Mouse (Mus musculus) midbrain, embryonic 12.5 days (tissue): ENCODE data around the gene Golph3l. TPM values are rescaled to one million over a fixed set of nuclear protein-coding genes. Genes with fewer than 3 reads are reported as not detected.
"Not testable (repeated sequence)": the region's sequence is repeated elsewhere in the genome, so short reads cannot be mapped to it uniquely, and the experiment has no call there.

ENCODE experiments used
- ATAC-seq: fragments of 200-750 bp; cut with Nextera tagmentation; 2 replicates; pipeline ENCODE4 v1.8.0; 2017; ENCODE audit warnings: low read depth, moderate TSS enrichment, moderate library complexity; ENCODE audit not compliant: low FRiP score
- H3K27ac ChIP-seq: fragments of 300-500 bp; sonication (generic); replicated peaks from 2 replicates; pipeline ENCODE4 v1.5.1; 2016; ENCODE audit warnings: mild to moderate bottlenecking
- H3K27me3 ChIP-seq: fragments of 300-500 bp; sonication (generic); 2 replicates; pipeline ENCODE4 v1.6.1; 2016; ENCODE audit warnings: mild to moderate bottlenecking
- H3K36me3 ChIP-seq: fragments of 300-500 bp; sonication (generic); 2 replicates; pipeline ENCODE4 v1.6.1; 2016
- H3K4me1 ChIP-seq: fragments of 300-500 bp; sonication (generic); 2 replicates; pipeline ENCODE4 v1.6.1; 2016
- H3K4me2 ChIP-seq: fragments of 300-500 bp; sonication (generic); replicated peaks from 2 replicates; pipeline ENCODE4 v1.6.1; 2016; ENCODE audit warnings: mild to moderate bottlenecking, moderate library complexity
- H3K4me3 ChIP-seq: fragments of 300-500 bp; sonication (generic); 2 replicates; pipeline ENCODE4 v1.5.1; 2016; ENCODE audit warnings: mild to moderate bottlenecking
- H3K9ac ChIP-seq: fragments of 300-500 bp; sonication (generic); replicated peaks from 2 replicates; pipeline ENCODE4 v1.6.1; 2016; ENCODE audit warnings: mild to moderate bottlenecking, moderate library complexity
- H3K9me3 ChIP-seq: fragments of 300-500 bp; sonication (generic); 2 replicates; pipeline ENCODE4 v1.6.1; 2016; ENCODE audit warnings: mild to moderate bottlenecking
- WGBS: fragments of 180-500 bp; shearing (Covaris S2); methylation state at CpG from one replicate; pipeline ENCODE4 v1.1.7; 2016; 5-methylcytosine and 5-hydroxymethylcytosine counted together
- polyA plus RNA-seq: library from polyadenylated mRNA; unstranded; fragments of >200 nt; fragmentation: Nextera tagmentation; extraction: Ambion mirVana; gene quantifications from 2 replicates; pipeline ENCODE4 v1.2.1, GENCODE M21; 2016

Gene Golph3l
- polyA plus RNA-seq, 1 experiment from 2014 or later: 37.8 TPM

DNA sequence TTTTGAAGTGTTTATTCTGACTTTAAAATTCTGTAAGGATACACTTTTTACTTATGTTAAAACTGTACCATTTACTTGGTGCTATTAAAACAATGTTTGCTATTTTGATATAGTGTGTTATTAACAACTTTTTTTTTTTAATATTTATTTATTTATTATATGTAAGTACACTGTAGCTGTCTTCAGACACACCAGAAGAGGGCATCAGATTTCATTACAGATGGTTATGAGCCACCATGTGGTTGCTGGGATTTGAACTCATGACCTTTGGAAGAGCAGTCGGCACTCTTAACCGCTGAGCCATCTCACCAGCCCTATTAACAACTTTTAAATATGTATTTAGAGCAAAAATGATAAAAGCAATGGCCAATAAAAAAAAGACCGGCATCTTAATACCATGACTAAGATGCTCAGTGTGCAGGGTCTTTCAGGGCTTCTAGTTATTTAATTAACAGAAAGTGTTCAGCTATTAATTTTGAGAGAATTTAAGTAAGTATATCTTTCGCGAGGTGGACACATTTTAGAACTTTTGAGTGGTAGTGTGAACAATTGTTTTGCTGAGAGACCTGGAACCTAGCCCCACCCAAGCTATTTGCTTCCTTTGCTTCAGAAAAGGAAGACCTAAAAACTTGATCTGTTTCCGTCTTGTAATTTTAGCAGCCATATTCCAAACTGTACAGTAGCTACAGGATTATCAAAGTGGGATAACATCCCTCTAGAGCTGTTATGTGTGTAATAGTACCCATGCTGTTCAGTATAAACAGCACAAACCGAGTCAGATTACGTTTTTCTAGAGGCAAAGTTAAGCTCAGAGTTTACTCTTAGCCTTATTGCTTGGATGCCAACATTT is 755 bp upstream of the Golph3l start:
- 0 out of 2 replicates have a peak overlapping the region, but pooled peaks have one; percentile 41 for H3K9ac ChIP-seq
- 52% methylated on average over 8 of the region's 8 CpGs for WGBS
- H3K36me3 ChIP-seq: peaks cover 12% of the 10 kb centered on the region
- peak; percentile 60; the same call in 1 of the 2 replicates for ATAC-seq
- peak overlapping the region; percentile 63; the same call in 1 of the 2 replicates for H3K27ac ChIP-seq
- peak overlapping the region; percentile 70 for H3K4me2 ChIP-seq
- peaks cover 8% of the 10 kb centered on the region; the same call in 1 of the 2 replicates for H3K4me1 ChIP-seq
- H3K4me3 ChIP-seq: peak overlapping the region; percentile 57
- no peaks in the 10 kb centered on the region for H3K27me3 ChIP-seq
- H3K9me3 ChIP-seq: no peaks in the 10 kb centered on the region

DNA sequence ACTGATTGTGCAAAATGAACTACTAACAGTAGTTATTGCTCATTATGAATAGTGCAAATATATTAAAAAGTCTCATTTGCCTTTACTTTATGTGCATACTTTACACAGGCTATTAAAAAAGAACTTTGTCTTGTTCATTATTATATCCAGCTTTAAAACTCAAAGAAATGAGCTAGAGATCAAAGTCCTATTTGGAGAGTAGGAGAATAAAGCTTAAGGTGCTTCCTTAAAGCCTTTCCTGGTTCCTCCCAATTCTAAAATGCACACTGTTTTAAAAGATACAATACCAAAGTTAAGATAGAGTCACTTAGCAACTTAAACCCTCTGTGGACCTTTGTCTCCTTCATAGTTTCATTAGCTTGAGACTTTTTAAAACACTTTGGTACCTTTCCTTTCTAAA is 10.0 kb downstream of the Golph3l start:
- H3K4me1 ChIP-seq: no peaks in the 10 kb centered on the region
- no peak overlapping the region for H3K9ac ChIP-seq
- no peaks in the 10 kb centered on the region for H3K27me3 ChIP-seq
- no peak overlapping the region for H3K4me3 ChIP-seq
- no peak for ATAC-seq
- no peak overlapping the region for H3K27ac ChIP-seq
- H3K9me3 ChIP-seq: no peaks in the 10 kb centered on the region
- peaks cover 32% of the 10 kb centered on the region for H3K36me3 ChIP-seq
- H3K4me2 ChIP-seq: no peak overlapping the region

DNA sequence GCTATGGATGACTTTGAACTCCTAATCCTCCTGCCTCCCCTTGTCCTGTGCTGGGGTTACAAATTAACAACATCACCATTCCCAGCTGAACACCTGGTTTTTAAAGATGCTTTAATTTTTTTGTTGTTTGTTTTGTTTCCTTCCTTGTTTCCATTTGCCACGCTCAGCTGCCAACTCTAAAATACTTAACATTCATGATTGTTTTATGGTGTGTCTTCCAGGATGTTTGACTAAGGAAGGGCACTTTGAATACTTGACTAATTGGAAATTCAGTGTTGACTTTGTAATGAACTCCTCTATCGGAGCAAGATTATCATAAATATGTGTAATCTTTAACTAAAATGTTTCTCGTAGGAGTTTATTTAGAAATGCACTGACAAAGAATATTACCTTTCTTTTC is 12.6 kb downstream of the Golph3l start:
- no peak overlapping the region for H3K27ac ChIP-seq
- H3K27me3 ChIP-seq: no peaks in the 10 kb centered on the region
- ATAC-seq: no peak
- no peaks in the 10 kb centered on the region for H3K4me1 ChIP-seq
- peaks cover 12% of the 10 kb centered on the region for H3K36me3 ChIP-seq
- WGBS: 92% methylated on average over 3 of the region's 3 CpGs
- H3K4me2 ChIP-seq: no peak overlapping the region
- H3K9me3 ChIP-seq: no peaks in the 10 kb centered on the region
- H3K9ac ChIP-seq: no peak overlapping the region
- no peak overlapping the region for H3K4me3 ChIP-seq

DNA sequence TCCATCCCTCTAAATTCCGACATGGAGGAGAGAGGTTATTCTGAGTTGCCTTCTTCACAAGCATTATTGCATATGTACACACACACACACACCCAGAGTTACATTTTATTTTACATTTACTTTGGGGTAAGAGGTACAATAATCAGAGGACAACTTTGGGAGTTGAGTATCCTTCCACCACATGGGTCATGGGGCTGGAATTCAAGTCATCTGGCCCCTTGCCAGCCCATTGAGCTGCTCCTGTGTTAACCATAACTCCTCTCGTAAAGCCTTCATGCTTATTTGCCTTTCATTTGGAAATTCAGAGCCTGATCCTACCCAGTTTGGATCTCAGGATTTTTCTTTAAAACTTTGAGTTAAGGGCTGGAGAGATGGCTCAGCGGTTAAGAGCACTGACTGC is 17.4 kb downstream of the Golph3l start:
- no peak for ATAC-seq
- Histone ChIP-seq H3K9me3 (no peaks in the 10 kb centered on the region), H3K4me2 (no peak overlapping the region), H3K9ac (no peak overlapping the region), H3K36me3 (peaks cover 30% of the 10 kb centered on the region), H3K4me1 (no peaks in the 10 kb centered on the region), H3K4me3 (no peak overlapping the region), H3K27me3 (no peaks in the 10 kb centered on the region), H3K27ac (no peak overlapping the region)
- WGBS: 91% methylated on average over 3 of the region's 3 CpGs

- H3K27ac ChIP-seq: no peak overlapping the region
- H3K27me3 ChIP-seq: no peaks in the 10 kb centered on the region
- no peaks in the 10 kb centered on the region for H3K9me3 ChIP-seq
- H3K4me2 ChIP-seq: no peak overlapping the region
- ATAC-seq: no peak
- H3K4me3 ChIP-seq: no peak overlapping the region
- no peaks in the 10 kb centered on the region for H3K4me1 ChIP-seq
- 77% methylated on average over 3 of the region's 3 CpGs for WGBS
- no peak overlapping the region for H3K9ac ChIP-seq
- peaks cover 34% of the 10 kb centered on the region for H3K36me3 ChIP-seq
Measured at GRCm38 (mm10) chr3:95609195-95609594, 20.5 kb downstream of the Golph3l start.

DNA sequence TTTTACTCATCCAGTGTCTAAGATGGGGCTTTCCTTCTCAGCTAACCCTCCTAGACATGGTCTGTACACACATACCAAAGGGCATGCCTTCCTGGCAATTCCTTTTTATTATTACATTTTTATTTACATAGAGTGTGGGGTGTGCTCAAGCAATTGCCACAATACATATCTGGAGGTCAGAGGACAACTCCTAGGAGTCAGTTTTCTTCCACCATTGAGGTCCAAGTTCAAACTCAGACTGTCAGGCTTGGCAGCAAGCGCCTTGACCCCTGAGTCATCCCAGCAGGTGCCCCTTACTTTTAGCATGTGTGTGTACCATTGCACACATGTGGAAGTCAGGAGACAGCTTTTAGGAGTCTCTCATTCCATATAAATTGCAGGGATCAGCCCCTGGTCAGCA is 25.3 kb downstream of the Golph3l start:
- H3K27ac ChIP-seq: no peak overlapping the region
- no peaks in the 10 kb centered on the region for H3K9me3 ChIP-seq
- ATAC-seq: no peak
- no peaks in the 10 kb centered on the region for H3K4me1 ChIP-seq
- H3K27me3 ChIP-seq: no peaks in the 10 kb centered on the region
- no peak overlapping the region for H3K4me2 ChIP-seq
- peaks cover 48% of the 10 kb centered on the region for H3K36me3 ChIP-seq
- no peak overlapping the region for H3K9ac ChIP-seq
- 90% methylated on average over 1 of the region's 1 CpGs for WGBS
- no peak overlapping the region for H3K4me3 ChIP-seq

DNA sequence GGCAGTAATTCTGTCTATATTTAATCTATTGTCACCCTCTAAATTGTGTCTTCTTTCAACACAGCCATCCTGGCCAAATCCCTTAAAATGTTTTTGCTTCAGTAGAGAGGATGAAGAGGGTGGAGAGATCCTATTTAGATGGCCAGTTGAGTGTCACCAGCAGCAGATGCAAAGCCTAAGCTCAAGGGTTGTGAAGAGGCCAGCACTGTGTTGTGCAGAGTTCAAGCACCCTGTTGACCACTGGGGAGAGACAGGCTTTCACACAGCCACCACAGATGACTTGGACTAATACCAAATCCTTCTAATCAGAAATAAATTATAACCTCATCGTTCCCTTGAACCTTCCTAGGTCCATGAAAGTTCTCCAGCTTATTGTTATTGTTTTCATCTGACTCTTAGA is 29.8 kb downstream of the Golph3l start:
- Histone ChIP-seq H3K36me3 (peaks cover 34% of the 10 kb centered on the region), H3K27me3 (no peaks in the 10 kb centered on the region), H3K4me3 (no peak overlapping the region), H3K9me3 (no peaks in the 10 kb centered on the region), H3K9ac (no peak overlapping the region), H3K4me1 (0 out of 2 replicates have a peak, but pooled peaks cover under 1% of the 10 kb centered on the region), H3K27ac (no peak overlapping the region), H3K4me2 (no peak overlapping the region)
- no peak for ATAC-seq
- 90% methylated on average over 1 of the region's 1 CpGs for WGBS

GRCm38 (mm10) chr3:95621241-95621640 is 32.5 kb downstream of the Golph3l start:
- H3K27ac ChIP-seq: no peak overlapping the region
- no peak overlapping the region for H3K4me2 ChIP-seq

GRCm38 (mm10) chr3:95622421-95622820 is 33.7 kb downstream of the Golph3l start:
- 93% methylated on average over 20 of the region's 20 CpGs for WGBS
- H3K9me3 ChIP-seq: not testable (repeated sequence)

More at GRCm38 (mm10) chr3:95621241-95621640, 32.5 kb downstream of the Golph3l start:
- H3K4me3 ChIP-seq: no peak overlapping the region
- 74% methylated on average over 1 of the region's 1 CpGs for WGBS
- no peak for ATAC-seq
- peaks cover 24% of the 10 kb centered on the region for H3K36me3 ChIP-seq
- H3K4me1 ChIP-seq: peaks cover 12% of the 10 kb centered on the region
- no peaks in the 10 kb centered on the region for H3K27me3 ChIP-seq
- H3K9me3 ChIP-seq: no peaks in the 10 kb centered on the region
- H3K9ac ChIP-seq: no peak overlapping the region

DNA sequence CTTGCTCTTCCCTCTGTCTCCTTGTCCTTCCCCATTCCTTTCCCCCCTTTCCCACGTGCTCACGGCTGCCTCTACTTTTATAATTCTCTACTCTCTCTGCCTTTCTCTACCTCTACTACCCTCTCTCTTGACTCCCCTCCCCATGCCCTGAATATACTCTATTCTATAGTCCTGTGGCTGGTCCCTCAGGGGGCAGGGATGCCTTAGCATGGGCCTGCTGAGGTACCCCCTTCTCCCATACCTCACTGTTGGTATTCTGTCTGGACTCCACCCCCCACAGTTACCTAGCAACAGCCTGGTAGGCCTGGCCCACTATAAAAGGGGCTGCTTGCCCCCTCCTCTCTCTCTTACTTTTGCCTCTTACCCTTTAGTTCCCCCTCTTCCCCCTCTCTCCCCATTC is 34.8 kb downstream of the Golph3l start:
- peaks cover 22% of the 10 kb centered on the region for H3K36me3 ChIP-seq
- WGBS: 65% methylated on average over 2 of the region's 2 CpGs
- no peaks in the 10 kb centered on the region for H3K9me3 ChIP-seq
- peaks cover 20% of the 10 kb centered on the region for H3K4me1 ChIP-seq
- H3K27me3 ChIP-seq: no peaks in the 10 kb centered on the region
- H3K4me2 ChIP-seq: no peak overlapping the region
- no peak overlapping the region for H3K27ac ChIP-seq
- H3K4me3 ChIP-seq: no peak overlapping the region
- no peak for ATAC-seq
- H3K9ac ChIP-seq: no peak overlapping the region

More at GRCm38 (mm10) chr3:95622421-95622820, 33.7 kb downstream of the Golph3l start:
- not testable (repeated sequence) for H3K27ac ChIP-seq, H3K9ac ChIP-seq, H3K4me3 ChIP-seq, ATAC-seq, H3K27me3 ChIP-seq, H3K4me2 ChIP-seq
- peaks cover 22% of the 10 kb centered on the region for H3K36me3 ChIP-seq
- peaks cover 20% of the 10 kb centered on the region for H3K4me1 ChIP-seq

- 0 out of 2 replicates have a peak overlapping the region, but pooled peaks have one; percentile 46 for H3K9ac ChIP-seq
- ATAC-seq, H3K9me3 ChIP-seq, H3K27me3 ChIP-seq: not testable (repeated sequence)
- peaks cover 20% of the 10 kb centered on the region for H3K4me1 ChIP-seq
- 74% methylated on average over 5 of the region's 5 CpGs for WGBS
- H3K4me3 ChIP-seq: peak overlapping the region; percentile 72
- H3K4me2 ChIP-seq: peak overlapping the region; percentile 53
- peaks cover 26% of the 10 kb centered on the region for H3K36me3 ChIP-seq
- H3K27ac ChIP-seq: peak overlapping the region; percentile 76
Measured at GRCm38 (mm10) chr3:95623991-95624515, 35.3 kb downstream of the Golph3l start.
